Mouse (Mus musculus): ENCODE results near the gene Gm17720. TPM values are rescaled to one million over a fixed set of nuclear protein-coding genes. Genes with fewer than 3 reads are reported as not detected.

Gm17720 gene
- polyA plus RNA-seq, 1 experiment, result not detected

DNA sequence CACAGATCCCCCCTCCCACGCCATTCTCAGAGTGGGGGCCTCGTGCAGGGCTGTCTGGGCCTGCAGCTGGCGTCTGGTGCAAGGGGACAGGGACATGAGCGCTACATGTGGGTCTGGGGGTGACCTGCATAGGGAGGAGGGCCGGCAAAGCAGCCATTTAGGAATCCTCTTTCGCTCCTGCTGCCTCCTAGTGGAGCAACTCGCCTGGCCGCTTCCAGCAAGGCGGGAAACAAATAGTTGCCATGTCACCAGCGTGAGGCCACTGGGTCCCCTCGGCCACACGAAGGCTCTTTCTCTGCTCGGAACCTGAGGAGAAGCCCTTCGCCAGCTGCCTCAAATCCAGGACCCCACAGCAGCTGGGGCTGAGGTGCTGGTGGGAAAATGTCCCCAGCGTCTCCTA, 877 bp downstream of the Gm17720 start:
- no peak overlapping the region for H3K27ac ChIP-seq (ENCODE audit: insufficient read depth, low read depth, low read length)
- no peaks in the 10 kb centered on the region for H3K27me3 ChIP-seq (replicated peaks; ENCODE audit: control insufficient read depth, insufficient read depth, low read length)
- DNase-seq, result no peak
- WGBS, result 87% methylated on average over 15 of the region's 15 CpGs
- H3K4me1 ChIP-seq (ENCODE audit: control insufficient read depth, insufficient read depth, low read length), result no peaks in the 10 kb centered on the region
- no peak overlapping the region for H3K4me3 ChIP-seq (ENCODE audit: insufficient read depth, low read depth, low read length)
- no peak for TF ChIP-seq POLR2A (IDR thresholded peaks at IDR 0.05; ENCODE audit: low read depth, low read length)
- H3K36me3 ChIP-seq (ENCODE audit: control insufficient read depth, insufficient read depth, low read length), result no peaks in the 10 kb centered on the region

GRCm38 (mm10) chr8:110100907-110101306, 1.6 kb downstream of the Gm17720 start, which contains the start of gene Gm21964:
Gene Gm21964, plus strand, starts transcription at chr8:110101207.
- no peak for DNase-seq
- Histone ChIP-seq H3K27me3 (replicated peaks; ENCODE audit: control insufficient read depth, insufficient read depth, low read length) (no peaks in the 10 kb centered on the region), H3K4me1 (ENCODE audit: control insufficient read depth, insufficient read depth, low read length) (no peaks in the 10 kb centered on the region), H3K36me3 (ENCODE audit: control insufficient read depth, insufficient read depth, low read length) (no peaks in the 10 kb centered on the region), H3K4me3 (ENCODE audit: insufficient read depth, low read depth, low read length) (no peak within 1 kb of the TSS), H3K27ac (ENCODE audit: insufficient read depth, low read depth, low read length) (no peak within 1 kb of the TSS)
- WGBS, result 77% methylated on average over 12 of the region's 12 CpGs
- no peak for TF ChIP-seq POLR2A (IDR thresholded peaks at IDR 0.05; ENCODE audit: low read depth, low read length)
- no peak for TF ChIP-seq CTCF (conservative IDR thresholded peaks at IDR 0.05; ENCODE audit: insufficient read depth, insufficient read length, low read depth, low read length)

GRCm38 (mm10) chr8:110091869-110092268, 10.7 kb downstream of the Gm17720 start:
- Histone ChIP-seq H3K4me1 (ENCODE audit: control insufficient read depth, insufficient read depth, low read length) (no peaks in the 10 kb centered on the region), H3K36me3 (ENCODE audit: control insufficient read depth, insufficient read depth, low read length) (peaks cover 5% of the 10 kb centered on the region), H3K27me3 (replicated peaks; ENCODE audit: control insufficient read depth, insufficient read depth, low read length) (no peaks in the 10 kb centered on the region), H3K27ac (ENCODE audit: insufficient read depth, low read depth, low read length) (no peak overlapping the region), H3K4me3 (ENCODE audit: insufficient read depth, low read depth, low read length) (no peak overlapping the region)
- DNase-seq, result no peak
- 39% methylated on average over 1 of the region's 1 CpGs for WGBS
- TF ChIP-seq CTCF (conservative IDR thresholded peaks at IDR 0.05; ENCODE audit: insufficient read depth, insufficient read length, low read depth, low read length) (no peak), POLR2A (IDR thresholded peaks at IDR 0.05; ENCODE audit: low read depth, low read length) (no peak)

DNA sequence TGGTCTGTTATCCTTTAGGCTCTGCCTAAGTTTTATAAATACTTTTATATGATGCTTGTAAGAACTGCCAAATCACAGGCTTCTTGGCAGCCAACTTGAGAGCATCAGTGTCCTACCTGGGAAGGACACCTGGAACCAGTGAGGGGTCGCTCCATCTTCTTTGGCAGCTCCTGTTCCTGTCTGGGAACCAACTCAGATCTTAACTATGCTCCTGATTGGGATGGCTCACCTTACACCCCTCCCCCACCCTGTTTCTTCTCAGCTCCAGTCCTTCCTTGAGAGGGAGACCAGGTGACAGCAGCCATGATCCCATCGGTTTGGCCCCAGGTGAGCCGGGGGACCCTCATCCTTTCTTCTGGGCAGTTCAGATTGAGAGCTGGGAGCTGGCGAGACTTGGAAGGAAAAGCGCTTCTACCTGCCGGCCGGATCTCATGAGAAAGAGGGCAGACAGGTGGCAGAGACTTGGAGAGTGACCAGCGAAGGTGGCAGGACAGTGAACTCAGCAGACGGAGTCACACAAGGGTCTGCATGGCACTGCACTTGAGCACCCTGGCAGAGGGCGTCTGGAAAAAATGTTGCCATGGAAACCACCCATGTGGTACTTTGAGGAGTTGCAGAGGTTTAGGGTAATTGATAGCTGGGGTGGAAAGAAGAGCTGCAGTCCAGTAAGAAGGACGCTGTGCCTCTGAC, 20.0 kb downstream of the Gm17720 start:
- H3K27ac ChIP-seq (ENCODE audit: insufficient read depth, low read depth, low read length), result no peak overlapping the region
- no peak overlapping the region for H3K4me3 ChIP-seq (ENCODE audit: insufficient read depth, low read depth, low read length)
- peaks cover 7% of the 10 kb centered on the region; the same call in 1 of the 2 replicates for H3K36me3 ChIP-seq (ENCODE audit: control insufficient read depth, insufficient read depth, low read length)
- DNase-seq, result no peak
- no peaks in the 10 kb centered on the region for H3K27me3 ChIP-seq (replicated peaks; ENCODE audit: control insufficient read depth, insufficient read depth, low read length)
- WGBS, result 84% methylated on average over 11 of the region's 11 CpGs
- no peaks in the 10 kb centered on the region; the same call in 1 of the 2 replicates for H3K4me1 ChIP-seq (ENCODE audit: control insufficient read depth, insufficient read depth, low read length)
- TF ChIP-seq POLR2A (IDR thresholded peaks at IDR 0.05; ENCODE audit: low read depth, low read length) (no peak), CTCF (conservative IDR thresholded peaks at IDR 0.05; ENCODE audit: insufficient read depth, insufficient read length, low read depth, low read length) (no peak)

DNA sequence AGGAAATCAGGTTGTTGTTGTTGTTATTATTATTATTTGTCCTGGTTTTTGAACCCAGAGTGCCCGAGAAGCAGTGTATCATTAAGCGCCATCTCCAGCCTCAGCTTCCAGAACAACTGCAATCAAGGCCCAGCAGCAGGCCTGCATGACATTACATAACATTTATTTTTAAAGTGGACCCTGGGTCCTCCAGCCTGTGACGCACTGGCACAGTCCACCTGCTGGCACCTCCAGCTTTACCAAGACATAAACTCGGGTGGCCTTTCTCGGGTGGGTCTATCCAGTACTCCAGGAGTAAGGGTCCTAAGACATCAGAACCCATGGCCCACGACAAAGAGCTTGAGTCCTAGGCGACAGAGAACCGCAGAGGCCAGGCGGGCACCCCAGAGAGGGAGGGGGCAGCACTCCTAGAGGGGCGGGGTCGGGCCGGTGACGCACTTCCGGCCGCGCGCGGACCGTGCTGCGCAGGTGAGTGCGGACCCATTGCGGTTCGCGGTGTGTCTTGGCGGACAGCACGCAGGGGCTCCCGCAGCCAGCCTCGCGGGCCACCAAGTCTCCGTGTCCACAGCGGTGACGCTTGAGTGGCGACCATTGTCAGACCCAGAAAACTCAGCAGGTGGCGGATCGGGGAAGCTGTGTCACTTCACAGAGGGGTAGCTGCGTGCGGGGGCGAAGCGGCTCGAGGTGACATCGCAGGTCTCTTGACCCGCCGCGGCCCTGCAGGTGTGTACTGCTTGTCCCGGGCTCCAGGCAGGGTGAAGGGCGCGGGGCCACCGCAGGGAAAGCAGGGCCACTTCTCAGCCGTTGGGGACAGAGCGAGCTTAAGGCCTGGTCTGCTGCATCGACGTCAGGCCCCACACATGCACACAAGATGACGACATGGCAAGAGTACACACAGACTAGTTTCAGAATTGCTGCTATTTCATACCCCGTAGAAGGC, 23.0 kb downstream of the Gm17720 start, which contains the start of gene Zfp612:
TSS of gene Zfp612 (plus strand) at position 465 of the 940 bp plus-strand sequence.
- TF ChIP-seq CTCF (conservative IDR thresholded peaks at IDR 0.05; ENCODE audit: insufficient read depth, insufficient read length, low read depth, low read length) (no peak), POLR2A (IDR thresholded peaks at IDR 0.05; ENCODE audit: low read depth, low read length) (no peak)
- DNase-seq, result peak; percentile 79
- no peaks in the 10 kb centered on the region for H3K27me3 ChIP-seq (replicated peaks; ENCODE audit: control insufficient read depth, insufficient read depth, low read length)
- H3K36me3 ChIP-seq (ENCODE audit: control insufficient read depth, insufficient read depth, low read length), result peaks cover 2% of the 10 kb centered on the region; the same call in 1 of the 2 replicates
- 6% methylated on average over 54 of the region's 54 CpGs for WGBS
- H3K27ac ChIP-seq (ENCODE audit: insufficient read depth, low read depth, low read length), result peak within 1 kb of the TSS; percentile 41; the same call in 1 of the 2 replicates
- no peaks in the 10 kb centered on the region; the same call in 1 of the 2 replicates for H3K4me1 ChIP-seq (ENCODE audit: control insufficient read depth, insufficient read depth, low read length)
- H3K4me3 ChIP-seq (ENCODE audit: insufficient read depth, low read depth, low read length), result peak within 1 kb of the TSS; percentile 84

DNA sequence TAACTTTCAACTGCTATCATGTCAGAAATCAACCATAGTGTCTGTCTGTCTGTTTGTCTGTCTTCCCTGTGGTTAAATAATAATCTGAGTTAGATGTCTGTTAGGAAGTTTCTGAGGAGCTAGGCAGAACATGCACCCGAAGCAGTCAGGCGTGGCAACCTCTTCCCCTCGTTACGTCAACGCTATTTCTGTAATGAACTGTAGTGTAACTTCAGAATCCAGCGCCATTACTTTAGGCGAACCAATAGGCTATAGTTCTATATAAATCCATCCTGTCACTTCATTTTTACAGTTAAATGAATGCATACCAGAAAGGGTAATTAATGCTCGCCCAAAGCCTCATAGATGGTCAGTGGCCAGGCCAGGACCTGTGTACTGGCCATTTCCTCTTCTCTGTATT, 28.1 kb downstream of the Gm17720 start:
- TF ChIP-seq CTCF (conservative IDR thresholded peaks at IDR 0.05; ENCODE audit: insufficient read depth, insufficient read length, low read depth, low read length), result no peak
- no peak for TF ChIP-seq POLR2A (IDR thresholded peaks at IDR 0.05; ENCODE audit: low read depth, low read length)
- peak; percentile 37 for DNase-seq
- no peak overlapping the region for H3K4me3 ChIP-seq (ENCODE audit: insufficient read depth, low read depth, low read length)
- no peaks in the 10 kb centered on the region; the same call in 1 of the 2 replicates for H3K4me1 ChIP-seq (ENCODE audit: control insufficient read depth, insufficient read depth, low read length)
- H3K36me3 ChIP-seq (ENCODE audit: control insufficient read depth, insufficient read depth, low read length), result no peaks in the 10 kb centered on the region
- WGBS, result 66% methylated on average over 8 of the region's 8 CpGs
- H3K27ac ChIP-seq (ENCODE audit: insufficient read depth, low read depth, low read length), result no peak overlapping the region
- H3K27me3 ChIP-seq (replicated peaks; ENCODE audit: control insufficient read depth, insufficient read depth, low read length), result no peaks in the 10 kb centered on the region

DNA sequence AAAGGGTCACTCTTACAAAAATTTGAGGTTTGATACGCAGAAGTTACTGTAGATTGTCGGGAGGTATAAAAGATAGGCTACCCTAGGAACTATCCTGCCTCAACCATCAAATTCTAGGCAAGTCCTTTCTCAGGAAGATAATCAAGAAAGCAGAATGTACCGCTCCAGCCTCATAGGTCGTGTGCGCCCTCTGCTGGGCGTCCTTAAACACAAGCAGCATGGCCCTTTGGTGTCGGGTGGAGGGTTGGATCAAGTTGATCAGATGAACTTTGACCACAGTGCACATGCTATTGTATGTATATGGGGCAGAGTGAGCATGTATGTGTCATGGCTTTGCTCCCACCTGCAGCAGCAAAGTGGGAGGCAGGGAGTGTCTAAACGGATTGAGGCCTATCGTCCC, 31.0 kb downstream of the Gm17720 start:
- Histone ChIP-seq H3K27me3 (replicated peaks; ENCODE audit: control insufficient read depth, insufficient read depth, low read length) (no peaks in the 10 kb centered on the region), H3K27ac (ENCODE audit: insufficient read depth, low read depth, low read length) (no peak overlapping the region), H3K4me1 (ENCODE audit: control insufficient read depth, insufficient read depth, low read length) (no peaks in the 10 kb centered on the region), H3K36me3 (ENCODE audit: control insufficient read depth, insufficient read depth, low read length) (no peaks in the 10 kb centered on the region), H3K4me3 (ENCODE audit: insufficient read depth, low read depth, low read length) (no peak overlapping the region)
- TF ChIP-seq CTCF (conservative IDR thresholded peaks at IDR 0.05; ENCODE audit: insufficient read depth, insufficient read length, low read depth, low read length) (peak; percentile 97), POLR2A (IDR thresholded peaks at IDR 0.05; ENCODE audit: low read depth, low read length) (no peak)
- peak; percentile 56 for DNase-seq
- 16% methylated on average over 9 of the region's 9 CpGs for WGBS

All from kidney, adult 2 months (tissue).